Mouse (Mus musculus): Measurements from ENCODE around the gene Cfap70.

The Cfap70 gene

DNA sequence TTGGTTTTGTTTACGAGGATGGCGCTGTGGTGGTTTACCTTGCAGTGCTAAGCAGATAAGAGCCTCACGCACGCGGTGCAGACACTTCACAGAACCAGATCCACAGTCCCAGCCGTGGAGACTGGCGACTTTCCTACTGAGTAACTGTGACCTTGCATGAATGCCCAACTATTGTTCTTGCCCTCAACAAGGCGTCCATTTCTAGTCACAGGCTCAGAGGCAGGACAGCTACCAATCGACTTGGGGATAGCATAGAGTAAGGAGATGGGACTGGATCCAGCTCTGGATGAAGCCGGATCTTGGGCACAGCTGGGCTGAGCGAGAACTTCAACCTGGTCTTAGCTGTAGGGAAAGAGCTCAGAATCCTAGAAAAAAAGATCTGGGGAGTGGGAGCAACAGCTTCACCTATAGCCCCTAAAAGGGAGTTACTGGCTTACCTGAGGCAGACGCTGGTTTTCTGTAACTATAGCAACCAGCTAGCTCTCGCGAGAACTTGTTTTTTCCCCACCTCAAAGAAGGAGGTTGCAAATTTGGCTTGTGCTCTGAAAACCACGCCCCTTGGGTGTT is at the start of gene Cfap70:
Gene Cfap70 (minus strand): TSS at position 462 of the 567 bp plus-strand sequence.
- in situ Hi-C loops (cut with MboI): no loop called here

- in situ Hi-C loops (cut with MboI): no loop called here
Measured at GRCm38 (mm10) chr14:20499982-20500381, 48.0 kb upstream of the Cfap70 start.

DNA sequence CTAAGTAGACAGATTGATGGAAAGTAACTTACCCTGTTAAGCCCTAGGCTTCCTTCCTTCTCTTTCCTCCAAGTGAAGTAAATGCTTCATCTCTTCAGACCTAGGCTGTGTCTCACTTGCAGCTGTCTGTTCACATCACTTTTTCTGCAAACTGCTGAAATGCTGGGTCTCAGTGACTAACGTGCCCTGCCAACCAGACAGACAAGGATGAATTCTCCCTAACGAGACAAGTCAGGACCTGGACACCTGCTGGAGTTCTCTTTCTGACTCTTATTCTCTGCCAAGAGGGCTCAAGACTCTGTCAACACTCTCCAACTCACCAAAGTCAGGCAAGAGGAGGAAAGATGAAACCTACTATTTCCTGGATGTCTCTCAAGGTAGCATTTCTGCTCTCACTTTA is 44.6 kb upstream of the Cfap70 start, which contains the start of gene Mss51:
Gene Mss51 (minus strand): TSS at position 299 of the 400 bp plus-strand sequence.
- in situ Hi-C loops (cut with MboI): no loop called here

DNA sequence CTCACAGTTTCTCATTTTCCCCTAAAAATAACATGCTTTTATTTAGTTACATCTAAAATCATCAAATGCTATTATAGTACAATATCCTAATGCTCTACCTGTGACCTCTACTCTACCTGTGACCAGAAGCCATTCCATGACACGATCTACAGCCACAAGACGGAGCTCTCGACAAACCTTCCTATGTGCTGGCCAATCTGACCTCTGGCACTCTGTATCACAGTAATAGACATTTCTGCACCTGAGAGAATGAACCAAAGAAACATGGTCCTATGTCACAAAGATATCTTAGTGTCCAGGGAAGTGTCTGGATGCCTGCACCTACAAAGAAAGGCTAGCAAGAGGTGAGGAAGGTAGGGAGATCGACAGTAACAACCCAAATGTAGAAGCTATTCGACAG is 34.0 kb upstream of the Cfap70 start:
- in situ Hi-C loops (cut with MboI): no loop called here

GRCm38 (mm10) chr14:20482051-20482751 is 30.2 kb upstream of the Cfap70 start:
- in situ Hi-C loops (cut with MboI): no loop called here

DNA sequence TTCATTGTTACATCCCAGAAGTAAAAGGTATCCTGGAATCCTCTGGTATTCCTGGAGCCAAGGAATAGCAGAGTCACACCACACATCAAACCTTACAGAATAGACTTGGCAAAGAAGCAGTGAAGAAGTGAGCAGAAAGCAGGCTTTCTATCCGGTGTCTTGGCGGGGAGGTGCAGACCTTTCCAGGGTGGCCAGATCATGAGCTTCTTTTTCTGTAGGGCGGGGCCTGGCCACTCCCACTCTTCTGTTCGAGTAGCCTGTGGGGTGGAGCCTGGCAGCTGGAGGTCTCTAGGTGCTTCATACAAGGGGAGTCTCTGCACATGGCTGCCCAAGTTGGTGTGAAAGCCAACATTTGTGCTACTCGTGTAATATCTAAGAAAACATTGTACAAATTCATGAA is 29.2 kb upstream of the Cfap70 start:
- in situ Hi-C loops (cut with MboI): no loop called here

GRCm38 (mm10) chr14:20480195-20480579 is 28.2 kb upstream of the Cfap70 start:
- in situ Hi-C loops (cut with MboI): no loop called here

GRCm38 (mm10) chr14:20479291-20480194 is 27.5 kb upstream of the Cfap70 start, which contains the start of gene Anxa7:
Gene Anxa7, minus strand, starts transcription at chr14:20480133.
- in situ Hi-C loops (cut with MboI): no loop called here

GRCm38 (mm10) chr14:20478801-20479200 is 26.8 kb upstream of the Cfap70 start:
- in situ Hi-C loops (cut with MboI): no loop called here

- in situ Hi-C loops (cut with MboI): no loop called here
Measured at GRCm38 (mm10) chr14:20478385-20478784, 26.4 kb upstream of the Cfap70 start.

DNA sequence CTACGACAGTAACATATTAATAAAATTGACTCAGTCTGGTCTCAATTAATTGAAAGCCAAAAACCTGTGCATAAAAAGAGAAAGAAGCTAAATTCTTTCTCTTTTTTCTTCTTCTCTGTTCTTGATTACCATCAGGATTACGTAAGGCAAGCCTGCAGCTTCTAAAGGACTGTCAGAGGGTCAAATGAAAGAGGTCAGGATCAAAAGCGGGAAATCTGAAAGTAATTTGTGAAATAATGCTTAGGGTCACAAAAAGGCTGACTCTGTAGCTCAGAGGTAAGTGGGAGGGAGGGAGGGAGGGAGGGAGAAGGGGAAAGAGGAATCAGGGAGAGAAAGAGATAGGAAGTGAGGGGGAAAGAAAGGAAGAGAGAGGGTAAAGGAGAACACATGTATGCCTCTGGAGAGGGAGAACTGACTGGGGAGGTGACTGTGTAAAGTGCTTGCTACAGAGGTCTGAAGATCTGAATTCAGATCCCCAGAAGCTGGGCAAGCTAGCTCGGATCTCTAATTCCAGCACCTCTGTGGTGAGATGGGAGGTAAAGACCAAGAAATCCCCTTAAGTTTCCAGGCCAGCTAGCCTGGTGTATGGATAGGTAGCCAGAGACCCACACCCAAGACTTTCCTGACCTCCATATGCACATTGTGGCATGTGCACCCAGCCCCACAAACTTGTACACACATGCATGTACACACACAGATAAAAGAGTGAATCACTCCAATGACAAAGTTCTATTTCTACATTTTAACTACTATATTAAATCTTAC is 25.4 kb upstream of the Cfap70 start:
- in situ Hi-C loops (cut with MboI): no loop called here

DNA sequence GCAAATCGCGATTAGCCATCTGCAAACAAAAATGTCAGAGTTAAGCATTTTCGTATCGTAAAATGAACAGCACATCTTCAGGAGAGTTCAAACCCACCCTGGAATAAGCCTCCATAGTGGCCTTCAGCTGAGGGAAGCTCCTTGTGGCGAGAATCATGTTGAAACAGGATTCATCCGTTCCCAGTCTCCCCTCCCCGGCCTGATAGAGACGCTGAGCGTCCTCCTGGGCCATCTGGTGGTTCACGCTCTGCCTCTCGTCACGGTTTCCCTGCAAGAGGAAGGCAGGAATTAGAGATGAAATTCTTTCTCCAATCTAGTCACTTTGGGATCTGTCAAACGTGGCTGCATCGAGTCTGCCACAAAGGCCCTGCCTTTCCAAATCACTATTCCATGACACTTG is 8.2 kb upstream of the Cfap70 start:
- in situ Hi-C loops (cut with MboI): no loop called here

- in situ Hi-C loops (cut with MboI): no loop called here
Measured at GRCm38 (mm10) chr14:20458378-20458777, 6.4 kb upstream of the Cfap70 start.

GRCm38 (mm10) chr14:20452929-20453328 is 903 bp upstream of the Cfap70 start:
- in situ Hi-C loops (cut with MboI): no loop called here

- in situ Hi-C loops (cut with MboI): no loop called here
Measured at GRCm38 (mm10) chr14:20451302-20451701, 724 bp downstream of the Cfap70 start.

- in situ Hi-C loops (cut with MboI): no loop called here
Measured at GRCm38 (mm10) chr14:20447209-20447608, 4.8 kb downstream of the Cfap70 start.

DNA sequence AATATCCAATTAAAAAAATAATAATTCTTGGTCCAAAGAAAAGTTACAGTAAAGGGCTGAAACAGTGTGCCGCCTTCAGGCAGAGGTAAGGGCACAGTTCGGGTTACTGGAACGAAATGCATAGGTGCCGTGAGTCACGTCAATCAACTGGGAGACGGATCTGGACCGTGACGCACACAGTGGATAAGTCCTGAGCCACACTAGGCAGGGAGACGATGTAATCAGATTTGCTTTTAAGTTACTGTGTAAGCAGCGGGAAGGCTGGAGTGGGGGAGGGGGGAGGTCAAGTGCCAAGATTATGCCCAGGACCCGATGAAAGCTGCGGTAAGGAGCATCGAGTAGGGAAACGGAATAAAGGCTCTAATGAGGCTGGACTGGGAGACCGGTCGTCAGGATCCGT is 9.8 kb downstream of the Cfap70 start:
- in situ Hi-C loops (cut with MboI): no loop called here

DNA sequence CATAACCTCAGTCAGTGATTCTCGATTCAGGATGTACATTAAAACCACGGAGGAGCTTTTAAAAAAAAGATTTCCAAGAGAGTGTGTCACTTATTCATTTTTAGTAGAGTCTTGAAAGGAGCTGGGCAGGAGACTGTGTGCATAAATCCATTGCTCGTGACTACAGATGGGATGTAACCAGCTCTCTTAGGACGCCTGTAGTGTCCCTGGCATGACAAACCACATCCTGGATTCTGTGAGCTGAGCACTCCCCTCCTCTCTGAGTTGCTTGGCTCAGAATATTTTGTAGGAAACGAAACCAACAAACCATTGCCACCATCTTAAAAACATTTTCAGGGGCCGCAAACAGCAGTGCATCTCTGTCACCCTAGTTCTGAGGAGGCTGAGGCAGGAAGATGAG is 15.1 kb downstream of the Cfap70 start:
- in situ Hi-C loops (cut with MboI): no loop called here

DNA sequence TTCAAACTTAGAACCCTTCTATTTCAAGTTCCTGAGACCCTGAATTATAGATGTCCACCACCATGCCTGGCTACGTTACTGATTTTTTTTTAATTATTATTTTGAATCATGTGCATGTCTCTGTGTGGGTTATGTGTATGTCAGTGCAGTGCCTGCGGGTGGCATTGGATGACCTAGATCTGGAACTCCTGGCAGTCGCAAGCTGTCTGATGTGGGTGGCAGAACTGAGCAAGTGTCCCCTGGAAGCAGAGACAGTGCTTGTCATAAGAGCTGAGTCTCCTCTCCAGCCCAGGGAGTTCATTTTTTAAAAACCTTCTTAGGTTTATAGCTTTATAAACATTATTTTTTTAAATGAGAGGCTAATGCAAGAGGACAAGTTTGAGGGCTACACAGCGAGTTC is 19.6 kb downstream of the Cfap70 start:
- in situ Hi-C loops (cut with MboI): no loop called here

DNA sequence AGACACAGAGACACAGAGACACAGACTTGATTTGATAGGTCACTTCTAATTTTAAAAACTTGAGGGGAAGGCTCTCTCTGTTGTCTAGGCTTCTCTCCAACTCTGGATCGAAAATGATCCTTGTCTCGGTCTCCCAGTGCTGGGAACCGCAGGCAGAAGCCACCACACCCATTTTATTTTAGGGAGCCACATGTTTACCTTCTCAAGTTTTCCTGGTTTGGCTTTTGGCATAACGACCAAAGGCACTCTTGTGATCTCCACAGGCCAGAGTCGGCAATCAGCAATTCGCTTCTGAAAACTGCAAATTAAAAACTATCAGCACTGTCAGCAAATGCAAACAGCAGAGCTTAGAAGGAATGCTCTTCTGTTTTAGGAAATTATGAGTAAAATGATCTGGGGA is 20.3 kb downstream of the Cfap70 start:
- in situ Hi-C loops (cut with MboI): no loop called here

- in situ Hi-C loops (cut with MboI): no loop called here
Measured at GRCm38 (mm10) chr14:20429833-20430232, 22.2 kb downstream of the Cfap70 start.

GRCm38 (mm10) chr14:20428593-20428992 is 23.4 kb downstream of the Cfap70 start:
- in situ Hi-C loops (cut with MboI): no loop called here

Measured in mature B cell (primary cell).